Comparison of ENCODE assay signal across 14 mouse cellular contexts in the genomic region with DNA sequence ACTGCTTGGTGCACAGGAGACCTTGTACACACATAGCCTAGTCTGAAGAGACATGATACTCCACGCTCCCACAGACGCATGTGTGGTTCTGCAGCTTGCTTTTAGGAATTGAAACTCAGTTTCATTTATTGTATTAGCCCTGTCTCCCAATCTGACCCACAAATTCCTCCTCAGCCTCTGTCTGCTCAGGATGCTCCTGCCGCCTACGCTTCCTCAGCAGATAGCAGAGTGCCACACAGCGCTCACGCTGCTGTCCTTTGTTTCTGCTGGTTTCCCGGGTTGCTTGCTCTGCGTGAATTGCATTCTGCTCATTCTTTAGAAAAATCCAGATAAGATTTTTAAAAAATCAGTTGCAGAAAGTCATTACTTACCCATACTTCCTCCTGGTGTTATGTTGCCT.
DNase-seq lines count a peak whose midpoint lies in the region; ATAC-seq and TF ChIP-seq lines count a peak whose summit lies in the region.
"Had no signal": no experiment of that assay in that cellular context is flagged by ENCODE, and none has a peak within 500 bp of the region (broad histone marks: within the 10 kb centered on the region; RNA-seq: fewer than 3 reads in every experiment).

No protein-coding gene starts in this region.

- H3K4me3 ChIP-seq in forebrain, embryonic 12.5 days (replicated peaks) = no peak overlapping the region
- no peak overlapping the region for H3K4me3 ChIP-seq in forebrain, embryonic 10.5 days
- no peak overlapping the region for H3K4me3 ChIP-seq in forebrain, postnatal 0 days (ENCODE audit: low read depth, low read length)
- H3K4me3 ChIP-seq in midbrain, embryonic 14.5 days (replicated peaks; ENCODE audit: low read depth, low read length) = no peak overlapping the region
- H3K4me3 ChIP-seq: embryonic facial prominence, embryonic 15.5 days; heart, embryonic 10.5 days; limb, embryonic 15.5 days had no signal

- H3K4me2 ChIP-seq in forebrain, embryonic 12.5 days = no peak overlapping the region
- 0 out of 2 replicates have a peak overlapping the region, but pooled peaks have one; percentile 9 for H3K4me2 ChIP-seq in forebrain, postnatal 0 days (ENCODE audit: low read depth)
- H3K4me2 ChIP-seq in midbrain, embryonic 14.5 days (ENCODE audit: low read length) = peak overlapping the region; percentile 23; the same call in 1 of the 2 replicates
- H3K4me2 ChIP-seq: embryonic facial prominence, embryonic 15.5 days; limb, embryonic 15.5 days; lung, embryonic 14.5 days had no signal

- 37% methylated on average over 8 of the region's 8 CpGs for WGBS in forebrain, embryonic 12.5 days
- 39% methylated on average over 8 of the region's 8 CpGs for WGBS in forebrain, embryonic 10.5 days
- 25% methylated on average over 8 of the region's 8 CpGs for WGBS in forebrain, postnatal 0 days
- 20% methylated on average over 8 of the region's 8 CpGs for WGBS in midbrain, embryonic 14.5 days

- peak; percentile 52; the same call in 1 of the 2 replicates for ATAC-seq in forebrain, embryonic 12.5 days (ENCODE audit: low FRiP score)
- ATAC-seq in forebrain, postnatal 0 days = peak; percentile 54
- no peak for ATAC-seq in midbrain, embryonic 14.5 days (ENCODE audit: low FRiP score, low TSS enrichment)

- H3K4me1 ChIP-seq in forebrain, embryonic 12.5 days = peaks cover 32% of the 10 kb centered on the region
- peaks cover 32% of the 10 kb centered on the region for H3K4me1 ChIP-seq in forebrain, embryonic 10.5 days
- H3K4me1 ChIP-seq in forebrain, postnatal 0 days (ENCODE audit: insufficient read depth) = peaks cover 38% of the 10 kb centered on the region
- H3K4me1 ChIP-seq in midbrain, embryonic 14.5 days (ENCODE audit: control insufficient read depth, insufficient read depth, low read length) = peaks cover 29% of the 10 kb centered on the region

- no peaks in the 10 kb centered on the region for H3K9me3 ChIP-seq in forebrain, embryonic 12.5 days
- H3K9me3 ChIP-seq in forebrain, embryonic 10.5 days = no peaks in the 10 kb centered on the region
- H3K9me3 ChIP-seq in forebrain, postnatal 0 days (ENCODE audit: low read length) = no peaks in the 10 kb centered on the region
- H3K9me3 ChIP-seq in midbrain, embryonic 14.5 days (ENCODE audit: control insufficient read depth, low read length) = no peaks in the 10 kb centered on the region
- H3K9me3 ChIP-seq: embryonic facial prominence, embryonic 15.5 days; heart, embryonic 10.5 days; limb, embryonic 15.5 days had no signal

- no peaks in the 10 kb centered on the region for H3K36me3 ChIP-seq in forebrain, embryonic 12.5 days (replicated peaks)
- no peaks in the 10 kb centered on the region for H3K36me3 ChIP-seq in forebrain, embryonic 10.5 days (replicated peaks)
- H3K36me3 ChIP-seq in forebrain, postnatal 0 days (ENCODE audit: insufficient read depth) = no peaks in the 10 kb centered on the region
- H3K36me3 ChIP-seq in midbrain, embryonic 14.5 days (ENCODE audit: control insufficient read depth, insufficient read depth, low read length) = no peaks in the 10 kb centered on the region
- H3K36me3 ChIP-seq: embryonic facial prominence, embryonic 15.5 days; heart, embryonic 10.5 days; limb, embryonic 15.5 days had no signal

- H3K9ac ChIP-seq in forebrain, embryonic 12.5 days = no peak overlapping the region
- H3K9ac ChIP-seq in forebrain, postnatal 0 days = peak overlapping the region; percentile 2; the same call in 1 of the 2 replicates
- H3K9ac ChIP-seq in midbrain, embryonic 14.5 days (replicated peaks; ENCODE audit: low read length) = peak overlapping the region; percentile 20; the same call in 1 of the 2 replicates
- H3K9ac ChIP-seq: embryonic facial prominence, embryonic 15.5 days; limb, embryonic 15.5 days; lung, embryonic 14.5 days had no signal

- no peak overlapping the region for H3K27ac ChIP-seq in forebrain, embryonic 12.5 days
- H3K27ac ChIP-seq in forebrain, embryonic 10.5 days = no peak overlapping the region
- H3K27ac ChIP-seq in forebrain, postnatal 0 days (ENCODE audit: low read depth, low read length) = peak overlapping the region; percentile 47
- peak overlapping the region; percentile 68 for H3K27ac ChIP-seq in midbrain, embryonic 14.5 days (replicated peaks; ENCODE audit: low read depth, low read length)
- H3K27ac ChIP-seq: embryonic facial prominence, embryonic 15.5 days; heart, embryonic 10.5 days; limb, embryonic 15.5 days had no signal

- no peak for TF ChIP-seq CTCF in forebrain, postnatal 0 days (IDR thresholded peaks at IDR 0.05; ENCODE audit: low read depth)

- H3K27me3 ChIP-seq in forebrain, embryonic 12.5 days = 0 out of 2 replicates have a peak, but pooled peaks cover 3% of the 10 kb centered on the region
- H3K27me3 ChIP-seq in forebrain, embryonic 10.5 days (ENCODE audit: poor library complexity, severe bottlenecking) = peaks cover 18% of the 10 kb centered on the region; the same call in 1 of the 2 replicates
- H3K27me3 ChIP-seq in forebrain, postnatal 0 days (ENCODE audit: insufficient read depth, low read length) = no peaks in the 10 kb centered on the region
- no peaks in the 10 kb centered on the region for H3K27me3 ChIP-seq in midbrain, embryonic 14.5 days (ENCODE audit: control insufficient read depth, insufficient read depth, low read length)
- H3K27me3 ChIP-seq: embryonic facial prominence, embryonic 15.5 days had no signal

- no peak for DNase-seq in forebrain, embryonic 10.5 days (ENCODE audit: extremely low spot score, low spot score)
- DNase-seq in brain, adult 2 months (ENCODE audit: low read depth, low spot score) = peak; percentile 87
- peak; percentile 62 for DNase-seq in forebrain, postnatal 0 days
- DNase-seq in midbrain, embryonic 14.5 days = peak; percentile 72
- DNase-seq in lung, postnatal 10 days = no peak
- no peak for DNase-seq in lung, postnatal 25 days (ENCODE audit: low spot score)
- no peak for DNase-seq in thymus, postnatal 25 days
- DNase-seq: kidney, postnatal 25 days; lung, embryonic 14.5 days; thymus, postnatal 14 days had no signal

Comparison
In these comparisons a context has a peak if more than half of its experiments do, and no peak if none do; other contexts are left out.
1. H3K27ac ChIP-seq: peak in forebrain, postnatal 0 days (single experiment) and midbrain, embryonic 14.5 days (single experiment); none in forebrain, embryonic 12.5 days (single experiment) and forebrain, embryonic 10.5 days (single experiment).
2. DNase-seq: peak in brain, adult 2 months (single experiment), forebrain, postnatal 0 days (single experiment) and midbrain, embryonic 14.5 days (single experiment); none in forebrain, embryonic 10.5 days (single experiment), lung, postnatal 10 days (single experiment), lung, postnatal 25 days (single experiment) and thymus, postnatal 25 days (single experiment).